19 mouse cellular contexts compared by ENCODE assay signal in the genomic region with DNA sequence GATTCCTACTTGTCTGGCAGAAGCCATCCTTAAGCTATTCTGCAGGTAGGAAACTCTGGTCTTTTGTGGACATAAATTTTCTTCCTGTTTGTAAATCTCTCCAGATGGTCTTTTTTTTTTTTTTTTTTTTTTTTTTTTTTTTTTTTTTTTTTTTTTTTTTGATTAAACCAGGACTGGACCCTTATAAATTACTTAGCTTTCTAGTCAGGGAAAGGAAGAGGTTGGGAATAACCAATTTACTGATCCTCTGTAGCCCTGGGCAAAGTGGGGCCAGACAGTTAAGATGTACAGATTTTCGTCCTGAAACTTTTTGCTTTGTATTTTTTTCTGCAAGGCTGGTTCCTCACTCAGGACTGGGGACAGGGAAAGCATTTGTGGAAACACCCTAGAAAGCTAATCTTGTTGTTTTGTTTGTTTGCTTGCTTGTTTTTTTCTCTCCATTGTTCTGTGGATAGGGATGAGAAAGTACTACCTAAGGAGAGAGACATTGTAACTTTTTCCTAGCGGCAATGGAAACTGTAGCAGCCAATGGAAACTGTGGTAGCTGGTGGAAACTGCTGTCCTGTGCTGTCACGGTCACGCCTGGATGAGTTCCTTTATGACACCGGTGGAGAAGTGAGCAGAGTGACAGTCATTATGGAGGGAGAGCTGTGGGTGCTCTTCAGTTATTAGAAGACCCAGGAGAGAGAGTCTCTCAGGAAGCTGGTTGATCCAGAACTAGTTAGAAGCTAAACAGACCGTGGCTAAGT.
DNase-seq lines count a peak whose midpoint lies in the region; ATAC-seq and TF ChIP-seq lines count a peak whose summit lies in the region.
"Had no signal": no experiment of that assay in that cellular context is flagged by ENCODE, and none has a peak within 500 bp of the region (broad histone marks: within the 10 kb centered on the region; RNA-seq: fewer than 3 reads in every experiment).

No protein-coding gene starts in this region.

- no peak overlapping the region for H3K4me3 ChIP-seq in kidney, adult 2 months (ENCODE audit: insufficient read depth, low read depth, low read length)
- no peak overlapping the region for H3K4me3 ChIP-seq in spleen, adult 2 months (ENCODE audit: extremely low read depth, insufficient read depth, insufficient read length)
- no peak overlapping the region for H3K4me3 ChIP-seq in ES-E14 (ENCODE audit: insufficient read depth in 1 of 2, low read depth in 1 of 2, low read length in 2 of 2, poor library complexity in 1 of 2, severe bottlenecking in 1 of 2)
- no peak overlapping the region for H3K4me3 ChIP-seq in stomach, postnatal 0 days (ENCODE audit: low read depth, low read length)
- H3K4me3 ChIP-seq: embryonic facial prominence, embryonic 13.5 days; forebrain, embryonic 12.5 days; heart, adult 2 months; heart, embryonic 12.5 days; hindbrain, embryonic 10.5 days had no signal

- no peaks in the 10 kb centered on the region for H3K9me3 ChIP-seq in ES-E14 (ENCODE audit: control insufficient read depth, insufficient read depth, low read depth, low read length)
- no peaks in the 10 kb centered on the region for H3K9me3 ChIP-seq in stomach, postnatal 0 days (ENCODE audit: control insufficient read depth, low read length)
- H3K9me3 ChIP-seq: embryonic facial prominence, embryonic 13.5 days; forebrain, embryonic 12.5 days; heart, embryonic 12.5 days; hindbrain, embryonic 10.5 days had no signal

- TF ChIP-seq CTCF in kidney, adult 2 months (conservative IDR thresholded peaks at IDR 0.05; ENCODE audit: insufficient read depth, insufficient read length, low read depth, low read length) = no peak
- no peak for TF ChIP-seq CTCF in spleen, adult 2 months (IDR thresholded peaks at IDR 0.05; ENCODE audit: extremely low read depth, insufficient read depth, insufficient read length, insufficient replicate concordance)
- no peak for TF ChIP-seq CTCF in stomach, postnatal 0 days (IDR thresholded peaks at IDR 0.05; ENCODE audit: low read depth)

- 54% methylated on average over 6 of the region's 6 CpGs for WGBS in kidney, adult 2 months
- 47% methylated on average over 6 of the region's 6 CpGs for WGBS in spleen, adult 2 months
- 85% methylated on average over 6 of the region's 6 CpGs for WGBS in stomach, postnatal 0 days

- no peak overlapping the region for H3K27ac ChIP-seq in kidney, adult 2 months (ENCODE audit: insufficient read depth, low read depth, low read length)
- no peak overlapping the region for H3K27ac ChIP-seq in spleen, adult 2 months (ENCODE audit: insufficient read depth, low read length)
- H3K27ac ChIP-seq in ES-E14 (ENCODE audit: insufficient read depth, low read depth, low read length, poor library complexity, severe bottlenecking) = no peak overlapping the region
- H3K27ac ChIP-seq in stomach, postnatal 0 days (replicated peaks) = no peak overlapping the region
- H3K27ac ChIP-seq: embryonic facial prominence, embryonic 13.5 days; forebrain, embryonic 12.5 days; heart, adult 2 months; hindbrain, embryonic 10.5 days; hindbrain, embryonic 14.5 days had no signal

- no peak for TF ChIP-seq EP300 in stomach, postnatal 0 days (optimal IDR thresholded peaks at IDR 0.05)

- no peak overlapping the region for H3K9ac ChIP-seq in ES-E14 (ENCODE audit: insufficient read depth, low read depth, low read length, poor library complexity, severe bottlenecking)
- no peak overlapping the region for H3K9ac ChIP-seq in stomach, postnatal 0 days (ENCODE audit: low read length)
- H3K9ac ChIP-seq: embryonic facial prominence, embryonic 13.5 days; forebrain, embryonic 12.5 days; heart, embryonic 12.5 days; hindbrain, embryonic 14.5 days had no signal

- in situ Hi-C loops in ES-E14 (cut with MboI; ENCODE audit: low sequenced_read_pairs in 2 of 2, unreplicated experiment in 2 of 2) = no loop called here

- peak; percentile 9 for DNase-seq in kidney, adult 2 months
- no peak for DNase-seq in kidney, adult 8-10 months
- peak; percentile 31 to 42 for DNase-seq in spleen, adult 2 months (ENCODE audit: low read depth in 1 of 2, low spot score in 2 of 2)
- DNase-seq in spleen, postnatal 14 days (ENCODE audit: low spot score in 2 of 2) = no peak
- DNase-seq in ES-E14 (ENCODE audit: low read depth, low spot score) = no peak
- DNase-seq in right cerebral cortex, postnatal 25 days = no peak
- DNase-seq in stomach, postnatal 0 days (ENCODE audit: low spot score) = no peak
- DNase-seq: adrenal gland, postnatal 10 days; cerebellum, adult 11 months; cerebellum, adult 8-10 months; cerebellum, postnatal 14 days; gastrocnemius, postnatal 10 days; heart, adult 2 months had no signal

- H3K36me3 ChIP-seq in kidney, adult 2 months (ENCODE audit: control insufficient read depth, insufficient read depth, low read length) = no peaks in the 10 kb centered on the region
- no peaks in the 10 kb centered on the region for H3K36me3 ChIP-seq in spleen, adult 2 months (ENCODE audit: control insufficient read depth, insufficient read depth, low read length)
- no peaks in the 10 kb centered on the region for H3K36me3 ChIP-seq in ES-E14 (ENCODE audit: control insufficient read depth, insufficient read depth, low read length, poor library complexity, severe bottlenecking)
- H3K36me3 ChIP-seq in stomach, postnatal 0 days (ENCODE audit: control insufficient read depth, insufficient read depth, low read length) = no peaks in the 10 kb centered on the region
- H3K36me3 ChIP-seq: embryonic facial prominence, embryonic 13.5 days; forebrain, embryonic 12.5 days; heart, embryonic 12.5 days; hindbrain, embryonic 10.5 days had no signal

- no peak for TF ChIP-seq POLR2A in kidney, adult 2 months (IDR thresholded peaks at IDR 0.05; ENCODE audit: low read depth, low read length)
- no peak for TF ChIP-seq POLR2A in spleen, adult 2 months (IDR thresholded peaks at IDR 0.05; ENCODE audit: low read depth, low read length)

- no peaks in the 10 kb centered on the region for H3K27me3 ChIP-seq in kidney, adult 2 months (replicated peaks; ENCODE audit: control insufficient read depth, insufficient read depth, low read length)
- H3K27me3 ChIP-seq in spleen, adult 2 months (ENCODE audit: control insufficient read depth, insufficient read depth, low read length) = no peaks in the 10 kb centered on the region
- H3K27me3 ChIP-seq in stomach, postnatal 0 days (ENCODE audit: control insufficient read depth, insufficient read depth, low read length) = no peaks in the 10 kb centered on the region; the same call in 1 of the 2 replicates
- H3K27me3 ChIP-seq: heart, embryonic 12.5 days had no signal

- H3K4me1 ChIP-seq in kidney, adult 2 months (ENCODE audit: control insufficient read depth, insufficient read depth, low read length) = no peaks in the 10 kb centered on the region
- peaks cover 8% of the 10 kb centered on the region; the same call in 1 of the 2 replicates for H3K4me1 ChIP-seq in spleen, adult 2 months (ENCODE audit: control insufficient read depth, insufficient read depth, insufficient read length)
- H3K4me1 ChIP-seq in ES-E14 (ENCODE audit: control insufficient read depth in 2 of 2, insufficient read depth in 2 of 2, low read length in 2 of 2, poor library complexity in 1 of 2) = peaks cover 0 to 2% of the 10 kb centered on the region in 2 experiments; a peak in 2 of 4 replicates
- no peaks in the 10 kb centered on the region for H3K4me1 ChIP-seq in stomach, postnatal 0 days (replicated peaks; ENCODE audit: control insufficient read depth, insufficient read depth)

- no peak for ATAC-seq in stomach, postnatal 0 days (ENCODE audit: low FRiP score, low TSS enrichment)
- ATAC-seq: forebrain, embryonic 16.5 days had no signal

- no peak overlapping the region for H3K4me2 ChIP-seq in stomach, postnatal 0 days (replicated peaks; ENCODE audit: low read depth)
- H3K4me2 ChIP-seq: embryonic facial prominence, embryonic 13.5 days; forebrain, embryonic 12.5 days; heart, embryonic 12.5 days; hindbrain, embryonic 14.5 days had no signal

TF ChIP-seq in ES-E14, 5 proteins besides CTCF, POLR2A, EP300 and RAD21:
- TF ChIP-seq CHD2 (IDR thresholded peaks at IDR 0.05; ENCODE audit: low read depth, low read length) (no peak), ZNF384 (IDR thresholded peaks at IDR 0.05; ENCODE audit: low read depth, low read length) (peak; percentile 80), HCFC1 (IDR thresholded peaks at IDR 0.05; ENCODE audit: borderline replicate concordance, insufficient read depth, low read length) (no peak)

Comparison
In these comparisons a context has a peak if more than half of its experiments do, and no peak if none do; other contexts are left out.
1. DNase-seq: peak in kidney, adult 2 months (single experiment) and spleen, adult 2 months (2 of 2); none in kidney, adult 8-10 months (0 of 2), spleen, postnatal 14 days (0 of 2), ES-E14 (single experiment), right cerebral cortex, postnatal 25 days (single experiment) and stomach, postnatal 0 days (single experiment).